Mouse (Mus musculus): ENCODE results near the gene Gm20379. TPM values are rescaled to one million over a fixed set of nuclear protein-coding genes. Genes with fewer than 3 reads are reported as not detected.
A peak's percentile ranks its signal among the peaks of the same experiment; 100 is the strongest.

Gene Gm20379
- polyA plus RNA-seq, 1 experiment from 2014 or later: 1.3 TPM

DNA sequence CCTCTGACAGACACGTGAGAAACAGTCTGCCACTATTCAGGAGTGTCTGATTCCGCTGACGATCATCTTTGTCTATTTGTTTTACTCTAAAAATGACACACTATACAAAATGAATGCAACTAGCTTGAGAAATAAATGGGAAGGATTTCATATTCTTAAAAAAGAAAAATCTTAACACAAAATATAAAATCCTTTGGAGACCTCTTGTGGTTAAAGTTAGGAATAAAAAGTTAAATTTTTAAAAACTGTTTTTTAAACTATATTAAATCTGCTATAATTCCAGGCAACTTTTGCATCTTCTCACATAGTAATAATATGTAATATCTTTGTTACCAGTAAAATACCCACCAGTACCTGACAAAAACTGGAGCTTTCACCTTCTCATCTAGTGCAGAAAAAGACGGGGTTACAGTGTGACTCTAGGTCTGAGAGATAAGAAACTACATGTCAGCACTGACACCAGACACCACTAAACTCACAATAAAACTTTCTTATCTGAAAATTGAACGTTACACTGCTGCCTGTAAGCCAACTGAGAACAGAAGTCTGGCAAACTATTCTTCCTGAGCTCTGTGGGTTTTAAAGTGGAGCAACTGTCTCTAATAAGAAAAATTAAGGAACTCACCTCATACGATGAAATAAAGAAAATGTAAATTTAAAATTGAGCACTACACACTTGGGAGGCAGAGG is 32.1 kb downstream of the Gm20379 start:
- Histone ChIP-seq H3K27me3 (no peaks in the 10 kb centered on the region), H3K9me3 (no peaks in the 10 kb centered on the region), H3K4me3 (no peak overlapping the region), H3K4me1 (no peaks in the 10 kb centered on the region), H3K4me2 (no peak overlapping the region), H3K27ac (no peak overlapping the region), H3K36me3 (peaks cover 11% of the 10 kb centered on the region), H3K9ac (no peak overlapping the region)
- WGBS: 81% methylated on average over 6 of the region's 6 CpGs
- no peak for ATAC-seq (ENCODE audit: insufficient number of reproducible peaks, low FRiP score, low TSS enrichment, low read depth)

DNA sequence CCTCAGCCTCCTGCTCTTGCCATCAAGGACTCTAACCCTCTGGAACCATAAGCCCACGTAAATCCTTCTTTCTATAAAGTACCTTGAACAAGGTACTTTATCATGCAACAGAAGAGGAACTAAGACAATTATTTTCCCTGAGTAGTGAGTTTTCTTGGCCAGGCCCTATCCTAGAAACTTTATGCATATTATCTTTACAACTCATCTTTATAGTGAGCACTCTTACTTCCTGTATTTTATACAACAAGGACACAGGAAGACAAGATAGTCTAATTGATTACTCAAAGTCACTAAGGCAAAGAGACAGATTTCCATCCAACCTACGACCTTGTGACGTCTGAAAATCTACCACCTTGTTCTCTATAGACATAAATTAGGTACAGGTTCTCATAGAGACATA is 34.0 kb downstream of the Gm20379 start:
- Histone ChIP-seq H3K27me3 (no peaks in the 10 kb centered on the region), H3K4me1 (no peaks in the 10 kb centered on the region), H3K27ac (no peak overlapping the region), H3K9ac (no peak overlapping the region), H3K4me3 (no peak overlapping the region), H3K9me3 (no peaks in the 10 kb centered on the region), H3K4me2 (no peak overlapping the region), H3K36me3 (peaks cover 29% of the 10 kb centered on the region)
- no peak for ATAC-seq (ENCODE audit: insufficient number of reproducible peaks, low FRiP score, low TSS enrichment, low read depth)
- WGBS: 89% methylated on average over 3 of the region's 3 CpGs

- no peak for ATAC-seq (ENCODE audit: insufficient number of reproducible peaks, low FRiP score, low TSS enrichment, low read depth)
- Histone ChIP-seq H3K4me2 (no peak overlapping the region), H3K9ac (no peak overlapping the region), H3K27ac (no peak overlapping the region), H3K36me3 (peaks cover 52% of the 10 kb centered on the region), H3K4me1 (no peaks in the 10 kb centered on the region), H3K27me3 (no peaks in the 10 kb centered on the region), H3K4me3 (no peak overlapping the region), H3K9me3 (no peaks in the 10 kb centered on the region)
- 94% methylated on average over 8 of the region's 8 CpGs for WGBS
Measured at GRCm38 (mm10) chr13:92344033-92344432, 38.3 kb downstream of the Gm20379 start.

- 83% methylated on average over 5 of the region's 5 CpGs for WGBS
- ATAC-seq (ENCODE audit: insufficient number of reproducible peaks, low FRiP score, low TSS enrichment, low read depth): no peak
Measured at GRCm38 (mm10) chr13:92346338-92346737, 40.6 kb downstream of the Gm20379 start.

DNA sequence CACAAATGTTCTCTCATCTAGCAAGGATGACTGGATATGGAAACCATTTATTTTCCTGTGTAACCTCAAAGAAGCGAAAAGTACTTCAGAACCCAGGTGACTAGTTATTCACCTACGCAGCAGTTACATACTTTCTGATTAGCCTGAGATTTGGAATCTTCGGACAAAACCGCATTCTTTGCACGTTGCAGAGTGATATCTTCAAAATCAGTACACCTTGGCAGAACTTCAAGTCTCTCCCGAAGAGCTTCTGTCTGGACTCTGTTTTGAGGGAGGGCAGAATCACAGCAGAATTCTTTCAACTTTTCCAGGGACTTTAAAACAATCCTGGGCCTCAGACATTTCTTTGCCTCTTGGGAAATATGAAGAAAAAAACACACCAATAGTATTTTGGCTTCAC is 45.3 kb downstream of the Gm20379 start:
- ATAC-seq (ENCODE audit: insufficient number of reproducible peaks, low FRiP score, low TSS enrichment, low read depth): no peak
- no peak overlapping the region for H3K27ac ChIP-seq
- H3K9ac ChIP-seq: no peak overlapping the region
- no peaks in the 10 kb centered on the region for H3K27me3 ChIP-seq
- H3K36me3 ChIP-seq: peaks cover 23% of the 10 kb centered on the region
- peaks cover 18% of the 10 kb centered on the region for H3K4me1 ChIP-seq
- H3K4me3 ChIP-seq: no peak overlapping the region
- 82% methylated on average over 6 of the region's 6 CpGs for WGBS
- H3K4me2 ChIP-seq: no peak overlapping the region
- H3K9me3 ChIP-seq: no peaks in the 10 kb centered on the region

More at GRCm38 (mm10) chr13:92346338-92346737, 40.6 kb downstream of the Gm20379 start:
- no peaks in the 10 kb centered on the region for H3K27me3 ChIP-seq
- no peaks in the 10 kb centered on the region for H3K4me1 ChIP-seq
- H3K9me3 ChIP-seq: no peaks in the 10 kb centered on the region
- H3K4me3 ChIP-seq: no peak overlapping the region
- no peak overlapping the region for H3K9ac ChIP-seq
- H3K27ac ChIP-seq: no peak overlapping the region
- peaks cover 56% of the 10 kb centered on the region for H3K36me3 ChIP-seq
- H3K4me2 ChIP-seq: no peak overlapping the region

- no peak for ATAC-seq (ENCODE audit: insufficient number of reproducible peaks, low FRiP score, low TSS enrichment, low read depth)
- H3K4me3 ChIP-seq: peak overlapping the region; percentile 80
- 16% methylated on average over 4 of the region's 4 CpGs for WGBS
- no peaks in the 10 kb centered on the region for H3K27me3 ChIP-seq
- H3K4me2 ChIP-seq: peak overlapping the region; percentile 51
- H3K9me3 ChIP-seq: no peaks in the 10 kb centered on the region
- peak overlapping the region; percentile 96 for H3K27ac ChIP-seq
- peaks cover 12% of the 10 kb centered on the region for H3K36me3 ChIP-seq
- H3K4me1 ChIP-seq: peaks cover 24% of the 10 kb centered on the region
- peak overlapping the region; percentile 44; the same call in 1 of the 2 replicates for H3K9ac ChIP-seq
Measured at GRCm38 (mm10) chr13:92353956-92354355, 48.2 kb downstream of the Gm20379 start.

GRCm38 (mm10) chr13:92354456-92355271 is 48.9 kb downstream of the Gm20379 start, which contains the start of the genes Dhfr and Msh3:
TSS of gene Dhfr (plus strand) at chr13:92354726.
TSS of gene Msh3 (minus strand) at chr13:92355003.
- Histone ChIP-seq H3K9ac (peak within 1 kb of the TSS; percentile 74), H3K27me3 (no peaks in the 10 kb centered on the region), H3K36me3 (peaks cover 14% of the 10 kb centered on the region; the same call in 1 of the 2 replicates), H3K4me1 (peaks cover 24% of the 10 kb centered on the region), H3K4me3 (peak within 1 kb of the TSS; percentile 80), H3K9me3 (no peaks in the 10 kb centered on the region), H3K4me2 (peak within 1 kb of the TSS; percentile 97), H3K27ac (peak within 1 kb of the TSS; percentile 96)
- WGBS: 1% methylated on average over 76 of the region's 76 CpGs
- ATAC-seq (ENCODE audit: insufficient number of reproducible peaks, low FRiP score, low TSS enrichment, low read depth): peak; percentile 98

DNA sequence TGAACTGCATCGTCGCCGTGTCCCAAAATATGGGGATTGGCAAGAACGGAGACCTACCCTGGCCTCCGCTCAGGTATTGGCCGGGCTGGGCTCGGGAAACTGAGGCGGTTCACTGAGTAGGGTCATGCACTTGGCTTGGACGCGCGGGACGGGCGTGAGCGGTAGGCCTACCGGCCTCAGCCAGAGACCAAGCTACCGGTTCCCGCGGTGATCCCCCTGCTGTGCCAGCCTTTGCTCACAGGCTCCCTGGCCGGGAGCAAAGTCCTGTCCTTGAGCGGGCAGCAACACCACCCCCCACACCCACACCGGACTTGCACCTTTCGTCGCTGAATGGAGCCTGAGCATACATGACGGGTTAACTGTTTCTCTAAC is 49.5 kb downstream of the Gm20379 start:
- peak overlapping the region; percentile 97 for H3K4me2 ChIP-seq
- H3K9me3 ChIP-seq: no peaks in the 10 kb centered on the region
- peak overlapping the region; percentile 59; the same call in 1 of the 2 replicates for H3K27ac ChIP-seq
- peak overlapping the region; percentile 55 for H3K9ac ChIP-seq
- H3K4me1 ChIP-seq: peaks cover 24% of the 10 kb centered on the region
- ATAC-seq (ENCODE audit: insufficient number of reproducible peaks, low FRiP score, low TSS enrichment, low read depth): no peak; the same call in 1 of the 2 replicates
- H3K36me3 ChIP-seq: peaks cover 18% of the 10 kb centered on the region; the same call in 1 of the 2 replicates
- H3K27me3 ChIP-seq: no peaks in the 10 kb centered on the region
- H3K4me3 ChIP-seq: peak overlapping the region; percentile 80
- WGBS: 0% methylated on average over 24 of the region's 24 CpGs

DNA sequence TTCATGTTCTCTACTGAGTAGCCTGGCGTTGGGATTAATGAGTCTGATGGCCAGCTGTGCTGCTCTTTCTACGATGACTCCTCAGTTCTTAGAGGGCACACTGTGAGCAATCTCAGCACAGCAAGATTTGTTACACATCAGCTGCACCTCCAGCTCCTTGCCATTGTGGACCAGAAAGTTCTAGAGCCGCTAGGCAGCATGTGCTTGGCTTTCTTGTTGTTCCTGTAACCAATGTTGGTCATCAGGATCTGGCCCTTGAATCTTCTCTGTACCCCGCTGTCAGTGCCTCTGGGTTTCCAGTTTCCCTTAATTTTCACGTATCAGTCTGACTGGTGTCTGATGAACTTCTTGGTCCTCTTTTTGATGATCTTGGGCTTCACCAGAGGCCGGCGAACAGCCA is 50.6 kb downstream of the Gm20379 start:
- Histone ChIP-seq H3K4me1 (peaks cover 24% of the 10 kb centered on the region), H3K27ac (no peak overlapping the region), H3K4me2 (peak overlapping the region; percentile 97), H3K9me3 (no peaks in the 10 kb centered on the region), H3K36me3 (peaks cover 16% of the 10 kb centered on the region; the same call in 1 of the 2 replicates), H3K27me3 (no peaks in the 10 kb centered on the region), H3K9ac (no peak overlapping the region), H3K4me3 (peak overlapping the region; percentile 80)
- ATAC-seq (ENCODE audit: insufficient number of reproducible peaks, low FRiP score, low TSS enrichment, low read depth): no peak
- 77% methylated on average over 7 of the region's 7 CpGs for WGBS

Other genes starting within 250 kb of the Gm20379 start
- gene Rasgrf2, start 174.3 kb upstream of the Gm20379 start, polyA plus RNA-seq (2015; fragmentation: Nextera tagmentation; extraction: Ambion mirVana): 0.21 and 0.24 TPM in 2 replicates
- gene Dhfr, start 48.7 kb downstream of the Gm20379 start, polyA plus RNA-seq (2015; fragmentation: Nextera tagmentation; extraction: Ambion mirVana): 11.8 and 12.2 TPM in 2 replicates
- gene Msh3, start 49.0 kb downstream of the Gm20379 start, polyA plus RNA-seq (2015; fragmentation: Nextera tagmentation; extraction: Ambion mirVana): 21.4 and 22.1 TPM in 2 replicates
- gene Ankrd34b, start 119.9 kb downstream of the Gm20379 start, polyA plus RNA-seq (2015; fragmentation: Nextera tagmentation; extraction: Ambion mirVana): 0.05 and 0.12 TPM in 2 replicates
- gene Fam151b, start 178.0 kb downstream of the Gm20379 start, polyA plus RNA-seq (2015; fragmentation: Nextera tagmentation; extraction: Ambion mirVana): 0.37 TPM in 1 of 2 replicates, not detected in the other
- 10.9 and 11.5 TPM in 2 replicates for gene Zfyve16, start 224.9 kb downstream of the Gm20379 start, polyA plus RNA-seq (2015; fragmentation: Nextera tagmentation; extraction: Ambion mirVana)

Measured in limb, embryonic 15.5 days (tissue).